Mouse (Mus musculus): ENCODE measurements around the gene Atoh7. TPM values are rescaled to one million over a fixed set of nuclear protein-coding genes. Genes with fewer than 3 reads are reported as not detected.

Gene Atoh7
- polyA plus RNA-seq, 1 experiment, result not detected

DNA sequence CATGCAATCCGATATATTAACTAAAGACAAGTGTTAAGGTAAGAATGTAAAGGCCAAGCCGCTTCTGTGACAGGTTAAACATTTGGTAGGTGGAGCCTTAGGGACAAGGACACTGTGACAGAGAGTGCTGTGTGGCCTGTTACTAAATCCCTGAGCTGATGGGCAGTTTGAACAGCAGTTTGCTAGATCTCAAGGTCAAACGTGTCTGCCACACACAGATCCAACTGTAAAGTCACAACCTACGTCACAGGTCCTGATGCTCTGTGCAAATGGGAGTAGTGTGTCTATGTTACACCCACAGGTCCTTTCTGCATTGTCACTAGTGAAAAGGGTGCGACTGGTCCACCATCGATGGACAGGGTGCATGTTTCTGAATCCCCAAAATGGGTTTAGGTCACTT, 32.9 kb downstream of the Atoh7 start:
- no peak for TF ChIP-seq CTCF (IDR thresholded peaks at IDR 0.05; ENCODE audit: low read depth, low read length)
- TF ChIP-seq POLR2A (IDR thresholded peaks at IDR 0.05; ENCODE audit: borderline replicate concordance, low read depth, low read length), result no peak
- Histone ChIP-seq H3K4me3 (ENCODE audit: insufficient read depth, low read length) (no peak overlapping the region), H3K27ac (ENCODE audit: insufficient read depth, low read depth, low read length) (no peak overlapping the region), H3K4me1 (ENCODE audit: control insufficient read depth, insufficient read depth, low read length) (no peaks in the 10 kb centered on the region)

DNA sequence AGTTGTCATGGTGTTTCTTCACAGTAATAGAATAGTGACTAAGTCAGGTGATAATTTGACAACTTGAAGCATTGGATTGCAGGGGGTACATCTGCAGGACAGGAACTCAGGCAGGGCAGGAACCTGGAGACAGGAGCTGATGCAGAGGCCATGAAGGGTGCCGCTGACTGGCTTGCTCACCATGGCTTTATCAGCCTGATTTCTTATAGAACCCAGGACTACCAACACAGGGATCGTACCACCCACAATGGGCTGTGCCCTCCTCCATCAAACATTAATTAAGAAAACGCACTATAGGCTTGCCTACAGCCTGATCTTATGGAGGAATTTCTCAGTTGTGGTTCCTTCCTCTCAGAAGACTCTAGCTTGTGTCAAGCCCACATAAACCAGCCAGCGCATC, 33.9 kb downstream of the Atoh7 start:
- Histone ChIP-seq H3K4me1 (ENCODE audit: control insufficient read depth, insufficient read depth, low read length) (no peaks in the 10 kb centered on the region), H3K27ac (ENCODE audit: insufficient read depth, low read depth, low read length) (no peak overlapping the region)
- TF ChIP-seq POLR2A (IDR thresholded peaks at IDR 0.05; ENCODE audit: borderline replicate concordance, low read depth, low read length) (no peak), CTCF (IDR thresholded peaks at IDR 0.05; ENCODE audit: low read depth, low read length) (no peak)

DNA sequence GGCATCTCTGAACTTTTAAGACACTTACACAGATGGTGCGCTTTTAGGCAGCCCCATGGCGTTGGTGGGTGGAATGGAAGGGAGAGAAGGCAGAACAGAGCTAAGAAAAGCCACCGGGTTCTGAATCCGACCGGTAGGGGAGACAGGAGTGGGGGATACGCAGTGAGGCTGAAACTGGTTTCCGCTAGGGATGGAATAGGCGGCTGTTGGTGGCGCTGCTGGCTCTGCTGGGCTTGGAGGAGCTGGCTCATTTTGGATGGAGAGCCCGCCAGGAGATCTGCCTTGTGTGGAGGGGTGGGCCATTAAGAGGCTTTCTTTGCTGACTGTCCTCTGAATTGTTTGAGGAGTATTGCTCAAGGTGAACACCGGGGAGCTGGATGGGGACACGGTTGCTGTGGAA, 36.2 kb downstream of the Atoh7 start:
- H3K4me3 ChIP-seq (ENCODE audit: insufficient read depth, low read length), result no peak overlapping the region

More for the DNA sequence above, 33.9 kb downstream of the Atoh7 start:
- H3K4me3 ChIP-seq (ENCODE audit: insufficient read depth, low read length), result no peak overlapping the region

DNA sequence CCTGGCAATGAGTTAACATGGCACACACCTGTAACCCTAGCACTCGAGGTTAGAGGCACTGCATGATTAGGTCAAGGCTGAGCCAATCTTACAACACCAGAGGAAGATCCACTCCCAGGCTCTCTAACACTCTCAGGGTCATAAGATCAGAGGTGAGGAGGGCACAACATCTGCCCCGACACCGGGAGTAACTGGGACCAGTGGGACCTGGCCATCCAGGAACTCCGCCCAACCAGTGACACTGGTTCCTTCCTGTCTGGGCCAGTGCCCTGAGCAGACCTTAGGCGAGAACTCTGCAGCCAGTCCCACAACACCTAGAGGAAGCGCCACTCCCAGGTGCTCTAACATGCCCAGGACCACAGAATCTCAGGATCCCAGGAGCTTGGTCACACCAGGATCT, 37.0 kb downstream of the Atoh7 start:
- H3K27ac ChIP-seq (ENCODE audit: insufficient read depth, low read depth, low read length), result no peak overlapping the region
- no peaks in the 10 kb centered on the region for H3K4me1 ChIP-seq (ENCODE audit: control insufficient read depth, insufficient read depth, low read length)
- H3K4me3 ChIP-seq (ENCODE audit: insufficient read depth, low read length), result no peak overlapping the region
- TF ChIP-seq CTCF (IDR thresholded peaks at IDR 0.05; ENCODE audit: low read depth, low read length) (no peak), POLR2A (IDR thresholded peaks at IDR 0.05; ENCODE audit: borderline replicate concordance, low read depth, low read length) (no peak)

More for the DNA sequence above, 36.2 kb downstream of the Atoh7 start:
- Histone ChIP-seq H3K4me1 (ENCODE audit: control insufficient read depth, insufficient read depth, low read length) (no peaks in the 10 kb centered on the region), H3K27ac (ENCODE audit: insufficient read depth, low read depth, low read length) (no peak overlapping the region)
- TF ChIP-seq CTCF (IDR thresholded peaks at IDR 0.05; ENCODE audit: low read depth, low read length), result no peak
- no peak for TF ChIP-seq POLR2A (IDR thresholded peaks at IDR 0.05; ENCODE audit: borderline replicate concordance, low read depth, low read length)

DNA sequence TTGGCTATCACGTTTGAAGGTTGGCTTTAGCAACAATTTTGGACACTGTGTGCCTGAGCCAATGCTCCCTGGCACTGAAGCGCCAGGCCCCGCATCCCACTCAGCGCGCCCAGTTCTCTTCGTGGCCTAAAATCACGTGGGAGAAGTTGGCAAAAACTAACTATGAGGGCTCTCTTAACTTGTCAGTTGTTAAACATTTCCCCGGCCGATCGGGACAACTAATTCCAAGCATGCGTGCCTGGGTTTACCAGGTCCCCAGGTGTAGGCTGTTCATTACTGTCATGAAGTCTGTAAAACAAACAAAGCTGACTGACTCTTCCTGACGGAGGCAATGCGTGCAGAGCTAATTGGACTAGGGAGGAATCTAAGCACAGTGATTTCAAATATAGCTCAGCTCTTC, 43.2 kb downstream of the Atoh7 start:
- H3K27ac ChIP-seq (ENCODE audit: insufficient read depth, low read depth, low read length), result no peak overlapping the region
- no peak overlapping the region for H3K4me3 ChIP-seq (ENCODE audit: insufficient read depth, low read length)
- no peaks in the 10 kb centered on the region for H3K4me1 ChIP-seq (ENCODE audit: control insufficient read depth, insufficient read depth, low read length)
- TF ChIP-seq POLR2A (IDR thresholded peaks at IDR 0.05; ENCODE audit: borderline replicate concordance, low read depth, low read length) (no peak), CTCF (IDR thresholded peaks at IDR 0.05; ENCODE audit: low read depth, low read length) (no peak)

Other genes starting within 250 kb of the Atoh7 start
- 0.67 TPM in 1 of 2 replicates, not detected in the other for gene Tet1, start 190.7 kb upstream of the Atoh7 start, polyA plus RNA-seq (2012; ENCODE audit: insufficient read depth, insufficient read length, missing spikeins)
- 15.1 and 17.3 TPM in 2 replicates for gene Slc25a16, start 179.0 kb upstream of the Atoh7 start, polyA plus RNA-seq (2012; ENCODE audit: insufficient read depth, insufficient read length, missing spikeins)
- 17.3 and 18.3 TPM in 2 replicates for gene Dna2, start 152.6 kb upstream of the Atoh7 start, polyA plus RNA-seq (2012; ENCODE audit: insufficient read depth, insufficient read length, missing spikeins)
- gene Rufy2, start 119.4 kb upstream of the Atoh7 start, polyA plus RNA-seq (2012; ENCODE audit: insufficient read depth, insufficient read length, missing spikeins), result 17.4 and 18.9 TPM in 2 replicates
- gene Hnrnph3, start 75.4 kb upstream of the Atoh7 start, polyA plus RNA-seq (2012; ENCODE audit: insufficient read depth, insufficient read length, missing spikeins), result 44.2 and 55.0 TPM in 2 replicates
- 0.24 and 0.87 TPM in 2 replicates for gene Pbld2, start 75.3 kb upstream of the Atoh7 start, polyA plus RNA-seq (2012; ENCODE audit: insufficient read depth, insufficient read length, missing spikeins)
- gene Pbld1, start 39.5 kb upstream of the Atoh7 start, polyA plus RNA-seq (2012; ENCODE audit: insufficient read depth, insufficient read length, missing spikeins), result not detected in 2 replicates
- not detected in 2 replicates for gene Mypn, start 104.3 kb downstream of the Atoh7 start, polyA plus RNA-seq (2012; ENCODE audit: insufficient read depth, insufficient read length, missing spikeins)
- 107 and 111 TPM in 2 replicates for gene Herc4, start 144.2 kb downstream of the Atoh7 start, polyA plus RNA-seq (2012; ENCODE audit: insufficient read depth, insufficient read length, missing spikeins)

All from bone marrow macrophage, adult 2 months (primary cell).